Mouse (Mus musculus) myocyte (in vitro differentiated cells): ENCODE results near the gene Abcb7. TPM values are rescaled to one million over a fixed set of nuclear protein-coding genes. Genes with fewer than 3 reads are reported as not detected.

Experiments used
- H3K27me3 ChIP-seq: one replicate; pipeline ENCODE4 v1.6.1; 2011; ENCODE audit not compliant: control insufficient read depth, insufficient read depth, insufficient read length
- H3K36me3 ChIP-seq: one replicate; pipeline ENCODE4 v1.6.1; 2011; ENCODE audit not compliant: control insufficient read depth, insufficient read depth
- H3K4me2 ChIP-seq: one replicate; pipeline ENCODE4 v1.6.1; 2011; ENCODE audit warnings: low read depth, control low read depth
- H3K4me3 ChIP-seq: one replicate; pipeline ENCODE4 v1.5.1; 2011; ENCODE audit warnings: mild to moderate bottlenecking, control low read depth, moderate library complexity
- H3K79me2 ChIP-seq: one replicate; pipeline ENCODE4 v1.6.1; 2011; ENCODE audit not compliant: control insufficient read depth, insufficient read depth
- H3ac ChIP-seq: one replicate; pipeline ENCODE4 v1.6.1; 2011; ENCODE audit not compliant: control insufficient read depth, insufficient read length
- CEBPB ChIP-seq: IDR thresholded peaks from 2 replicates; pipeline ENCODE4 v1.6.1; 2011; ENCODE audit warnings: mild to moderate bottlenecking, moderate library complexity; ENCODE audit not compliant: poor library complexity, insufficient read depth, severe bottlenecking
- MAX ChIP-seq: IDR thresholded peaks from one replicate; pipeline ENCODE4 v1.6.1; 2011; ENCODE audit warnings: low read depth, mild to moderate bottlenecking, control low read depth
- MYOG ChIP-seq, 3 experiments: IDR thresholded peaks; one replicate each; pipeline ENCODE4 v1.6.1; 2011; ENCODE audit warnings: control low read depth in 2 of 3, low read depth in 2 of 3, mild to moderate bottlenecking in 2 of 3; ENCODE audit not compliant: insufficient read length in 2 of 3, control insufficient read depth in 1 of 3, insufficient read depth in 1 of 3
- POLR2A ChIP-seq: IDR thresholded peaks from one replicate; pipeline ENCODE4 v1.6.1; 2011; ENCODE audit warnings: low read depth, mild to moderate bottlenecking, control low read depth, moderate library complexity; ENCODE audit not compliant: insufficient read length
- POLR2AphosphoS2 ChIP-seq: IDR thresholded peaks from one replicate; pipeline ENCODE4 v1.6.1; 2011; ENCODE audit warnings: low read depth, control low read depth; ENCODE audit not compliant: insufficient read length
- REST ChIP-seq: IDR thresholded peaks from one replicate; pipeline ENCODE4 v1.6.1; 2011; ENCODE audit warnings: mild to moderate bottlenecking, control low read depth, moderate library complexity; ENCODE audit not compliant: insufficient read depth, insufficient read length
- SRF ChIP-seq: IDR thresholded peaks from one replicate; pipeline ENCODE4 v1.6.1; 2011; ENCODE audit warnings: low read depth; ENCODE audit not compliant: control insufficient read depth, insufficient read length
- TCF3 ChIP-seq: IDR thresholded peaks from one replicate; pipeline ENCODE4 v1.6.1; 2011; ENCODE audit warnings: low read depth, control low read depth; ENCODE audit not compliant: insufficient read length
- USF1 ChIP-seq: IDR thresholded peaks from one replicate; pipeline ENCODE4 v1.6.1; 2011; ENCODE audit warnings: low read depth, mild to moderate bottlenecking, control low read depth, moderate library complexity
- polyA plus RNA-seq: library from polyadenylated mRNA; unstranded; fragments of >200 nt; fragmentation: generic; extraction: Trizol; gene quantifications from one replicate; pipeline ENCODE4 v1.2.1, GENCODE M21; 2012; ENCODE audit warnings: missing spikeins

Abcb7 gene
- polyA plus RNA-seq, 1 experiment: 3.7 TPM

- H3ac ChIP-seq: no peak overlapping the region
- H3K79me2 ChIP-seq: no peaks in the 10 kb centered on the region
- H3K4me2 ChIP-seq: no peak overlapping the region
- no peaks in the 10 kb centered on the region for H3K36me3 ChIP-seq
- no peaks in the 10 kb centered on the region for H3K27me3 ChIP-seq
- TF ChIP-seq USF1: no peak
- no peak for TF ChIP-seq POLR2A
- no peak for TF ChIP-seq POLR2AphosphoS2
- TF ChIP-seq TCF3: no peak
- no peak overlapping the region for H3K4me3 ChIP-seq
These were observed 151.2 kb downstream of the Abcb7 start for GRCm38 (mm10) chrX:104262468-104262867.

DNA sequence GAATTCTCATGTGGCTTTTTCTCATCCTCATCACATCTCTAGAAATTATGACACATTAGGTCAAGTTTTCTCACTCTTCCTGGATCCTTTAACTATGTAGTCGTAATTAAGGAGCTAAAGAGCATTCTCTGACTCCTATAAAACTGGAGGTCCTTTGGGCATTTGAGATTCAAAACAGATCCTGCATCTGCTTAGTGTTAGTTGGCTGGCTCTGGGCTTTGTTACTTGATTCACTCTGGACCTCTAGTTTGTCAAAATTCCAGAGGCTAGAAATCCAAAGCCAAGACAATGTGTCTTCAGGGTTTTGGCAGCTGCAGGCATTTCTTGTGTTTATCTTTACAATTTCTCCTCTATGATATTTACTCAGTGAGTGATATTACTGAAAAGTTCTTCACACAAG is 157.1 kb downstream of the Abcb7 start:
- Histone ChIP-seq H3K79me2 (no peaks in the 10 kb centered on the region), H3K36me3 (no peaks in the 10 kb centered on the region), H3ac (no peak overlapping the region), H3K4me3 (no peak overlapping the region), H3K4me2 (no peak overlapping the region), H3K27me3 (no peaks in the 10 kb centered on the region)
- TF ChIP-seq REST (no peak), USF1 (no peak), MYOG (IDR thresholded peaks at IDR 0.05; ENCODE audit: control insufficient read depth in 1 of 3, insufficient read depth in 1 of 3, insufficient read length in 2 of 3, low read depth in 2 of 3) (no peak), CEBPB (no peak), TCF3 (no peak), SRF (no peak), MAX (no peak)

Other genes with a start within 250 kb of the Abcb7 start
- gene Nexmif, start 212.7 kb downstream of the Abcb7 start, polyA plus RNA-seq: not detected
- 3.6 TPM for gene Uprt, start 69.0 kb upstream of the Abcb7 start, polyA plus RNA-seq